Mouse (Mus musculus) midbrain, postnatal 0 days (tissue): ENCODE measurements around the gene Fam198b. TPM values are rescaled to one million over a fixed set of nuclear protein-coding genes. Genes with fewer than 3 reads are reported as not detected.

ENCODE experiments used
- ATAC-seq: fragments of 200-750 bp; cut with Nextera tagmentation; 2 replicates; pipeline ENCODE4 v1.8.0; 2017; ENCODE audit warnings: moderate number of reproducible peaks, mild to moderate bottlenecking, moderate TSS enrichment, moderate library complexity; ENCODE audit not compliant: low FRiP score
- DNase-seq: peaks from one replicate; pipeline ENCODE4 v3.0.0-alpha.2; 2015; ENCODE audit warnings: low spot score
- H3K27ac ChIP-seq: fragments of 300-500 bp; sonication (generic); 2 replicates; pipeline ENCODE4 v1.5.1; 2014; ENCODE audit warnings: low read depth, mild to moderate bottlenecking, low read length, mixed read lengths
- H3K27me3 ChIP-seq: fragments of 300-500 bp; sonication (generic); 2 replicates; pipeline ENCODE4 v1.6.1; 2014; ENCODE audit warnings: low read length, control low read depth, mixed read lengths; ENCODE audit not compliant: insufficient read depth
- H3K36me3 ChIP-seq: fragments of 300-500 bp; sonication (generic); 2 replicates; pipeline ENCODE4 v1.6.1; 2014; ENCODE audit warnings: low read length, control low read depth, mixed read lengths; ENCODE audit not compliant: insufficient read depth
- H3K4me1 ChIP-seq: fragments of 300-500 bp; sonication (generic); 2 replicates; pipeline ENCODE4 v1.6.1; 2014; ENCODE audit warnings: mild to moderate bottlenecking, control low read depth, antibody characterized with exemption, low read length, mixed read lengths; ENCODE audit not compliant: insufficient read depth
- H3K4me2 ChIP-seq: fragments of 300-500 bp; sonication (generic); 2 replicates; pipeline ENCODE4 v1.6.1; 2014; ENCODE audit warnings: low read depth, mild to moderate bottlenecking, low read length, mixed read lengths; ENCODE audit not compliant: poor library complexity, severe bottlenecking
- H3K4me3 ChIP-seq: fragments of 300-500 bp; sonication (generic); 2 replicates; pipeline ENCODE4 v1.5.1; 2014; ENCODE audit warnings: low read depth, mild to moderate bottlenecking, low read length, moderate library complexity
- H3K9ac ChIP-seq: fragments of 300-500 bp; sonication (generic); replicated peaks from 2 replicates; pipeline ENCODE4 v1.6.1; 2014; ENCODE audit warnings: mild to moderate bottlenecking, low read length, moderate library complexity, mixed read lengths; ENCODE audit not compliant: poor library complexity, severe bottlenecking
- H3K9me3 ChIP-seq: fragments of 300-500 bp; sonication (generic); 2 replicates; pipeline ENCODE4 v1.6.1; 2016; ENCODE audit warnings: low read length, control low read depth
- CTCF ChIP-seq: IDR thresholded peaks from 2 replicates; pipeline ENCODE4 v1.5.1; 2016; ENCODE audit warnings: antibody characterized with exemption, mild to moderate bottlenecking
- WGBS: fragments of 180-500 bp; shearing (Covaris S2); extraction: QIAGEN DNeasy Blood & Tissue Kit; methylation state at CpG from one replicate; pipeline ENCODE4 v1.1.7; 2014; 5-methylcytosine and 5-hydroxymethylcytosine counted together
- polyA plus RNA-seq: library from polyadenylated mRNA; unstranded; fragments of >200 nt; fragmentation: Nextera tagmentation; extraction: Ambion mirVana; gene quantifications from 2 replicates; pipeline ENCODE4 v1.2.1, GENCODE M21; 2015
- total RNA-seq: library from RNA; depleted of rRNA; stranded (reverse); fragments of >200 nt; gene quantifications from 2 replicates; pipeline ENCODE4 v1.2.3, GENCODE M21; 2014

Gene Fam198b
- total and polyA plus RNA-seq, 2 experiments from 2014 or later: 0.65 to 1.3 TPM

DNA sequence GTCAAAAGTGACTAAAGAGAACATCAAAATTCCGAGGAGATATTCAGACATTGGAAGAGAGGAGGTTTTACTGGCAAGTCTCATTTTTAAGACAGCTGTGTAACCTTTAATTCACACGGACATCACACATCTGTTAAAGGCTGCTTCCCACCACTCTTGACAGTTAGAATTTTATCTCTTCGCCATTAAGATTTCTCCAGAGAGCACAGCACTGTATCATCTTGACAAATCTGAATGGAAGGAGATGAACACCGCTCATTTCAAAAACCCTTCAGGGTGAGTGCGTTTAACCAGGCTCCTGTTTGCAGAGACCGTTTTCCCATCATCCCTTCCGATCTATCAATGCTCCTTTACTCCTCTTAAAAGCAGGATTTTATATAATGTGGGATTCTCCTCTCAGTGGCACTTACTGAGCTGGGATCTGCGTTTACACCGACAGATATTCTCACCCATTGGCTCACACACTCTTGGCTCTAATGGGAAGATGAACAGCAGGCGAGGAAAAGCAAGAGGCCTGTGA is 20.0 kb downstream of the Fam198b start:
- H3K27ac ChIP-seq: no peak overlapping the region; the same call in 1 of the 2 replicates
- H3K4me1 ChIP-seq: no peaks in the 10 kb centered on the region; the same call in 1 of the 2 replicates
- H3K9me3 ChIP-seq: no peaks in the 10 kb centered on the region
- DNase-seq: no peak
- H3K27me3 ChIP-seq: no peaks in the 10 kb centered on the region
- TF ChIP-seq CTCF: no peak
- no peak overlapping the region for H3K4me3 ChIP-seq
- no peak overlapping the region for H3K9ac ChIP-seq
- no peaks in the 10 kb centered on the region for H3K36me3 ChIP-seq
- 50% methylated on average over 10 of the region's 10 CpGs for WGBS
- ATAC-seq: no peak
- no peak overlapping the region for H3K4me2 ChIP-seq

- DNase-seq: no peak
- Histone ChIP-seq H3K27me3 (no peaks in the 10 kb centered on the region), H3K9me3 (no peaks in the 10 kb centered on the region), H3K36me3 (no peaks in the 10 kb centered on the region), H3K27ac (no peak overlapping the region), H3K4me1 (no peaks in the 10 kb centered on the region; the same call in 1 of the 2 replicates), H3K9ac (no peak overlapping the region), H3K4me2 (no peak overlapping the region), H3K4me3 (no peak overlapping the region)
- no peak for ATAC-seq
- TF ChIP-seq CTCF: no peak
Observed at GRCm38 (mm10) chr3:79905397-79905796, 21.1 kb downstream of the Fam198b start.

DNA sequence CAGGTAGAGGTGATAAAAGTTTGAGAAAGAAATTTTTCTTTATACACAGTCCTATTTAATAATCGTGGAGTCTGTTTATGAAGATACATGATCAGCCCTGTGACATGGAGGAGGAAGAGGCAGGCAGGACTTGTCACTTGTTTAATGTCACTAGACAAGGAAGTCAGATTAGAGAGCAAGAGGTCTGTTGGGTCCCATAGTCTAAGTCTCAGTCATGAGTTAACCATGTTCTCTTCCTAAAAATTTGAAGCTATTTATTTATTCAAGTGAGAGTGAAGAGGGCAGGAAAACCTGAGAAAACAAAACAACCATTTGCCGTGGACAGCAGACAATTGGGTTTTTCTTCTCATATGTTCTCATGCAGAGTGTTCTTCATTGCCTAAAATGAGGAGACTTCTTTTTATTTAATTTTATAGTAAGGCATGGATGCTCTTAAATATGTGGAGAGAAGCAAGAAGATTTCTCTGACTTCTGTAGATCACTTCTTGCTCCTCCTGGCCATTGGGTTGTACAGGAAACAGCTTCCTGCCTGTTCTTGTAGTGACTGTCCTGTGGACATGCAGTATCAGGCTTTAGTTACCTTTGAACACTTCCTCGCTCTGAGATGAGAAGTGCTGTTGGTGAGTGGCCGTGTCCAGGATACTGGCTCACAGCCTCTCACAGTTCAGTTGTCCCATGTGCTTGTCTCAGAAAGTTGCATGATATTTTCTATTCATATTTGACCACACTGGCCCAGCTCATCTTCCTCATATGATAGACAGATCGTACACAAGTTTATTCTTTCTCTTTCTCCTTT is 22.1 kb downstream of the Fam198b start:
- H3K4me3 ChIP-seq: no peak overlapping the region
- DNase-seq: no peak
- H3K36me3 ChIP-seq: no peaks in the 10 kb centered on the region
- no peaks in the 10 kb centered on the region for H3K9me3 ChIP-seq
- no peak for ATAC-seq
- no peak overlapping the region for H3K27ac ChIP-seq
- H3K4me1 ChIP-seq: no peaks in the 10 kb centered on the region; the same call in 1 of the 2 replicates
- H3K9ac ChIP-seq: no peak overlapping the region
- no peak for TF ChIP-seq CTCF
- WGBS: 83% methylated on average over 5 of the region's 5 CpGs
- no peak overlapping the region for H3K4me2 ChIP-seq
- no peaks in the 10 kb centered on the region for H3K27me3 ChIP-seq

GRCm38 (mm10) chr3:79907223-79907622 is 22.9 kb downstream of the Fam198b start:
- Histone ChIP-seq H3K36me3 (no peaks in the 10 kb centered on the region), H3K9me3 (no peaks in the 10 kb centered on the region), H3K4me2 (no peak overlapping the region), H3K4me3 (no peak overlapping the region), H3K9ac (no peak overlapping the region), H3K4me1 (no peaks in the 10 kb centered on the region; the same call in 1 of the 2 replicates), H3K27ac (no peak overlapping the region), H3K27me3 (no peaks in the 10 kb centered on the region)
- no peak for ATAC-seq
- 76% methylated on average over 7 of the region's 7 CpGs for WGBS
- TF ChIP-seq CTCF: no peak
- no peak for DNase-seq

DNA sequence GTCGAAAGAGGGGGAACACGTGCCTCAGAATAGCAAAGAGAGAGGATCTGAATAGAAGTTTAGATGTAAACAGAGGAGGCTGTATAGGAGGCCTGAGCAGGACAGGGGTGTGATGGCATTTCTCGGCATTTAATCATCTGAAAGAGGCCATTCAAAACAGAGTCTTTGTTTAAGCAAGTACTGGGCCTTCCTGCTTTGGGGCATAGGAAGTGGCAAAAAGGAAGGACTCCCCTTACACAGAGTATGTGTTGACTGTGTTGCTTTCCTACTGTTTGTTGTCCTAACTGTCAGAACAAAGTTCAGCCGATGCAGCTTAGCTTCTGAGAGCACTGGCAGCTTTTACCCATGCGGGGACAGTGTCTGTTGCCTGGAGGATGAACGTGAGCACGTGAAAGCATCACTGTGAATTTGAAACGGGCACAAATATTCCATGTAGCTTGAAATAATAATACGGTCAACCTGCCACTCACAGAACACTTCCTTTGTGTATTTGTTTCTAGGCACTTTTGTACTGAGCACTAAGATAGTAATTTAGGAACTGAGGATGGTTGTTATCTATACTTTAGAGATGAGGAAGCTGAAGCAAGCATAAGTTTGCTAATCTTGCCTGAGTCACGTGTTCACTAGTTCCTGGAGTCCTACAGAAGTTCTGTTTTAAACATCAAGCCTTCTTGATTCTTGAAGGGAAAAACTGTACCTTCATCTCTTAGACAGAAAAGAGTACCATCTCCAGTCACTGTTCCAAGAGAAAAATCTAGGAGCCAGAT is 26.2 kb downstream of the Fam198b start:
- DNase-seq (no peak), ATAC-seq (no peak)
- Histone ChIP-seq H3K27ac (no peak overlapping the region), H3K9me3 (no peaks in the 10 kb centered on the region), H3K4me3 (no peak overlapping the region), H3K27me3 (no peaks in the 10 kb centered on the region), H3K4me1 (no peaks in the 10 kb centered on the region), H3K4me2 (no peak overlapping the region), H3K9ac (no peak overlapping the region), H3K36me3 (no peaks in the 10 kb centered on the region)
- no peak for TF ChIP-seq CTCF
- WGBS: 54% methylated on average over 10 of the region's 10 CpGs

DNA sequence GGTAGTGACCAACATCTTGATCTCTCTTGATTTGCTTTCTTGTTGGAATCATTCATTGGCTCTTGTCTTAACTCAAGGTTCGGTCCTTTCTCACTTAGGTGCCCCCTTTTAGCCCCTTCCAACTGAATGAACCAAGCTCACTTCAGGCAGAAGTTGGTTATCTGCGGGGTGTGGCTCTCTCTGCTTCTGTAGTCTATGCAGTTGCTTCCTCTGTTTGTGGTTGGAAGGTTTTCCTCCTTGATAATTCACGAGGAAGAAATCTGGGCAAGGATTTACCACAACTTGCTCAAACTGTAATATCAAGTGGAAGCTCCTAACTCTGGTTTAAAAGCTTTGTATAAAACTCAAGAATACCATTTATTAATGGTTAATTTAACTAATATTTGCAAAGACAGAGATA is 26.8 kb downstream of the Fam198b start:
- no peaks in the 10 kb centered on the region for H3K36me3 ChIP-seq
- WGBS: 88% methylated on average over 3 of the region's 3 CpGs
- TF ChIP-seq CTCF: no peak
- no peak overlapping the region for H3K9ac ChIP-seq
- H3K4me1 ChIP-seq: no peaks in the 10 kb centered on the region
- no peak overlapping the region for H3K4me3 ChIP-seq
- no peaks in the 10 kb centered on the region for H3K9me3 ChIP-seq
- H3K27me3 ChIP-seq: no peaks in the 10 kb centered on the region
- H3K4me2 ChIP-seq: no peak overlapping the region
- no peak for DNase-seq
- no peak overlapping the region for H3K27ac ChIP-seq
- no peak for ATAC-seq
